Mouse (Mus musculus): Measurements from ENCODE around the gene Tbcb. TPM values are rescaled to one million over a fixed set of nuclear protein-coding genes. Genes with fewer than 3 reads are reported as not detected.
A peak's percentile ranks its signal among the peaks of the same experiment; 100 is the strongest.

Tbcb gene
- polyA plus RNA-seq, 1 experiment: 180 TPM

DNA sequence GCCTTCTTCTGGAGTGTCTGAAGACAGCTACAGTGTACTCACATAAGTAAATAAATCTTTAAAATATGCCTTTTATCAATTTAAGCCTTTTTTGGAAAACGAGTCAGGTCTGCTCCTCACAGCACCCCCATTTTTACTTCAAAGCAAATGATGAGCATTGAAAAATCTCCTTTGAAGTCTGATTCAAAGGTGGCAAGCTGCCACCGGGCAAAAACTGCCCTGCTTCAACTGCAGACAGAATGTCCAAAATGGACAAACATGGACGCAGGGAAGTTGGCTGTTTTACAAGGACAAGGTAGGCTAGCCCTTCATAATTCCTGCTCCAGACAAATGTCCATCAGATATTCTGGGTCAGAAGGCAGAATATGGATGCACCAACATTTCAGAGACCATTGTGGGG, 10.6 kb downstream of the Tbcb start:
- H3ac ChIP-seq (ENCODE audit: control insufficient read depth, insufficient read length, low read depth): no peak overlapping the region

DNA sequence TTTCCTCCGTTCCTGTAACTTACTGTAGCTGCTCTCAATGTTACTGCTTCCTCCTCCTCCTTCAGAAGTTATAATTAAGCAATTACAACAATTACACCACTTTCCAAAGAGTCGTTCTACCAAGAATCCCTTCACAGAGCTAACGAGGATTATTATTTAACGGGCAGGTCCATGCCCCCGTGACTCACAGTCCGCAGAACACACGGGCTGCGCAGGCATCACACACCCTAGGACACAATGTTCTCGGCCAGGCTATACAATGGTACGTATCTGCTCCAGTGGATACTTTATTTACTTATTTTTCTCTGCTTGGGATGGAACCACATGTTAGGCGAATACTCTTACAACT, 12.1 kb downstream of the Tbcb start:
- no peak overlapping the region for H3ac ChIP-seq (ENCODE audit: control insufficient read depth, insufficient read length, low read depth)
- H3K79me2 ChIP-seq (ENCODE audit: control insufficient read depth, insufficient read depth): no peaks in the 10 kb centered on the region
- H3K4me3 ChIP-seq (ENCODE audit: insufficient read depth, poor library complexity, severe bottlenecking): no peak overlapping the region
- H3K79me3 ChIP-seq (ENCODE audit: low read depth): no peaks in the 10 kb centered on the region
- no peaks in the 10 kb centered on the region for H3K27me3 ChIP-seq (ENCODE audit: control insufficient read depth, insufficient read depth, insufficient read length)
- TF ChIP-seq FOSL1 (IDR thresholded peaks at IDR 0.05; ENCODE audit: insufficient read depth, low read length, poor library complexity, severe bottlenecking): no peak
- TF ChIP-seq USF1 (IDR thresholded peaks at IDR 0.05; ENCODE audit: low read depth): no peak
- no peak for TF ChIP-seq CTCF (IDR thresholded peaks at IDR 0.05; ENCODE audit: control insufficient read depth, insufficient read depth, insufficient read length)
- TF ChIP-seq CEBPB (IDR thresholded peaks at IDR 0.05; ENCODE audit: low read depth): no peak
- TF ChIP-seq MYOD1 (IDR thresholded peaks at IDR 0.05; ENCODE audit: control insufficient read depth, insufficient read length, low read depth): no peak
- no peak for TF ChIP-seq MAX (IDR thresholded peaks at IDR 0.05)
- no peak for TF ChIP-seq MYOG (IDR thresholded peaks at IDR 0.05; ENCODE audit: control insufficient read depth, extremely low read depth, insufficient read length)
- H3K36me3 ChIP-seq (ENCODE audit: control insufficient read depth, insufficient read depth): peaks cover 5% of the 10 kb centered on the region

More for the DNA sequence above, 10.6 kb downstream of the Tbcb start:
- no peak overlapping the region for H3K4me3 ChIP-seq (ENCODE audit: insufficient read depth, poor library complexity, severe bottlenecking)
- no peaks in the 10 kb centered on the region for H3K27me3 ChIP-seq (ENCODE audit: control insufficient read depth, insufficient read depth, insufficient read length)
- H3K36me3 ChIP-seq (ENCODE audit: control insufficient read depth, insufficient read depth): peaks cover 7% of the 10 kb centered on the region
- H3K79me3 ChIP-seq (ENCODE audit: low read depth): no peaks in the 10 kb centered on the region
- no peaks in the 10 kb centered on the region for H3K79me2 ChIP-seq (ENCODE audit: control insufficient read depth, insufficient read depth)
- no peak for TF ChIP-seq MYOG (IDR thresholded peaks at IDR 0.05; ENCODE audit: control insufficient read depth, extremely low read depth, insufficient read length)
- TF ChIP-seq FOSL1 (IDR thresholded peaks at IDR 0.05; ENCODE audit: insufficient read depth, low read length, poor library complexity, severe bottlenecking): no peak
- TF ChIP-seq MYOD1 (IDR thresholded peaks at IDR 0.05; ENCODE audit: control insufficient read depth, insufficient read length, low read depth): no peak
- no peak for TF ChIP-seq MAX (IDR thresholded peaks at IDR 0.05)
- TF ChIP-seq CTCF (IDR thresholded peaks at IDR 0.05; ENCODE audit: control insufficient read depth, insufficient read depth, insufficient read length): no peak
- no peak for TF ChIP-seq USF1 (IDR thresholded peaks at IDR 0.05; ENCODE audit: low read depth)

DNA sequence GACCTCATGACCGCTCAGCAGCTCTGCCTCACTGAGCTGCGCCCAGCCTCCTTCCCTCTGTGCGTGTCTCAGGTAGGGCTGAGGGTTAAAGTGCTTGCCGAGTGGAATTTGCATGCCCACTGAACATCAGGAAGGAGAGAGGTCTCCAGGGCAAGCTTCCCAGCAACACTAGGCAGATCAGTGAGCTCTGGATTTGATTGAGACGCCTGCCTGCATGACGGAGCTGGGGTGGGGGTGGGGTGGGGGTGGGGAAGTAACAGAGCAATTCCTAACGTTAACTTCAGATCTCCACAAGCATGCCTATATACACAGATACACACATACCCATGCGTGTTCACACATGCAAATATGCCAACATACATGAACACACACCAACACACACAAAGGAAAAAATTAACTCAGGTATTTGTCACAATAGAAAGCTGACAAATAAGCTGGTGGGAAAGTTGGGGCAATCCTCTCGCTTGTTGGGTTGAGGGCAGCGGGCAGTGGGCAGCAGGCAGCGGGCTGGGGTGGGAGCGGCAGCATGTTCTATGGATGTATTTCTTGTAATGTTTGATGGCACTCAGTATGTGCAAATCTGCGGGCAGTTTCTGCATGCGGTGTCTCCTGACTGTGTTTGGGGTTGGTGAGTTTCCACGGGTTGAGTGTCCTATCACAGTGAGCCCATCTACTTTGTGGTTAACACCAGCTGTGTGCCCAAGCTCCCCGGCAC, 12.6 kb downstream of the Tbcb start:
- Histone ChIP-seq H3K36me3 (ENCODE audit: control insufficient read depth, insufficient read depth) (peaks cover 5% of the 10 kb centered on the region), H3ac (ENCODE audit: control insufficient read depth, insufficient read length, low read depth) (no peak overlapping the region), H3K79me2 (ENCODE audit: control insufficient read depth, insufficient read depth) (no peaks in the 10 kb centered on the region), H3K79me3 (ENCODE audit: low read depth) (no peaks in the 10 kb centered on the region), H3K4me3 (ENCODE audit: insufficient read depth, poor library complexity, severe bottlenecking) (no peak overlapping the region), H3K27me3 (ENCODE audit: control insufficient read depth, insufficient read depth, insufficient read length) (no peaks in the 10 kb centered on the region)
- TF ChIP-seq CTCF (IDR thresholded peaks at IDR 0.05; ENCODE audit: control insufficient read depth, insufficient read depth, insufficient read length): no peak
- TF ChIP-seq FOSL1 (IDR thresholded peaks at IDR 0.05; ENCODE audit: insufficient read depth, low read length, poor library complexity, severe bottlenecking): no peak
- TF ChIP-seq MYOD1 (IDR thresholded peaks at IDR 0.05; ENCODE audit: control insufficient read depth, insufficient read length, low read depth): no peak
- no peak for TF ChIP-seq CEBPB (IDR thresholded peaks at IDR 0.05; ENCODE audit: low read depth)

DNA sequence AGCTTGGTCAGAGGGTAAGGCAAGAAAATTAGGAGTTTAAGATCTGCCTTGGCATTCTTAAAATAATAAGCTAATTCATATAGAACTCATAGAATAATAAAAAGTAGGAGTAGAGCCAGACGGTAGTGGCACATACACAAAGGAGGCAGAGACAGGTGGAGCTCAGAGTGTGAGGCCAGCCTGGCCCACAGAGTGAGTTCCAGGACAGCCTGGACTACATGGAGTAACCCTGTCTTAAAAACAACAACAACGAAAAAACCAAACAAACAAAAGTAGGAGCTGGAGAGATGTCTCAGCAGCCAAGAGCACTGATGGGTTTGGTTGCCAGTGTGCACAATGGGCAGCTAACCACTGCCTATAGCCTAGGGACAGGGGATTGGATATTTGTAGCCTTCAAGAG, 14.8 kb downstream of the Tbcb start:
- no peaks in the 10 kb centered on the region for H3K36me3 ChIP-seq (ENCODE audit: control insufficient read depth, insufficient read depth)
- H3ac ChIP-seq (ENCODE audit: control insufficient read depth, insufficient read length, low read depth): no peak overlapping the region
- TF ChIP-seq MYOD1 (IDR thresholded peaks at IDR 0.05; ENCODE audit: control insufficient read depth, insufficient read length, low read depth): no peak
- TF ChIP-seq MYOG (IDR thresholded peaks at IDR 0.05; ENCODE audit: control insufficient read depth, extremely low read depth, insufficient read length): no peak
- TF ChIP-seq USF1 (IDR thresholded peaks at IDR 0.05; ENCODE audit: low read depth): no peak
- TF ChIP-seq CEBPB (IDR thresholded peaks at IDR 0.05; ENCODE audit: low read depth): no peak
- TF ChIP-seq FOSL1 (IDR thresholded peaks at IDR 0.05; ENCODE audit: insufficient read depth, low read length, poor library complexity, severe bottlenecking): no peak
- TF ChIP-seq MAX (IDR thresholded peaks at IDR 0.05): no peak
- TF ChIP-seq CTCF (IDR thresholded peaks at IDR 0.05; ENCODE audit: control insufficient read depth, insufficient read depth, insufficient read length): no peak
- no peaks in the 10 kb centered on the region for H3K79me2 ChIP-seq (ENCODE audit: control insufficient read depth, insufficient read depth)
- no peaks in the 10 kb centered on the region for H3K79me3 ChIP-seq (ENCODE audit: low read depth)
- H3K27me3 ChIP-seq (ENCODE audit: control insufficient read depth, insufficient read depth, insufficient read length): no peaks in the 10 kb centered on the region
- no peak overlapping the region for H3K4me3 ChIP-seq (ENCODE audit: insufficient read depth, poor library complexity, severe bottlenecking)

DNA sequence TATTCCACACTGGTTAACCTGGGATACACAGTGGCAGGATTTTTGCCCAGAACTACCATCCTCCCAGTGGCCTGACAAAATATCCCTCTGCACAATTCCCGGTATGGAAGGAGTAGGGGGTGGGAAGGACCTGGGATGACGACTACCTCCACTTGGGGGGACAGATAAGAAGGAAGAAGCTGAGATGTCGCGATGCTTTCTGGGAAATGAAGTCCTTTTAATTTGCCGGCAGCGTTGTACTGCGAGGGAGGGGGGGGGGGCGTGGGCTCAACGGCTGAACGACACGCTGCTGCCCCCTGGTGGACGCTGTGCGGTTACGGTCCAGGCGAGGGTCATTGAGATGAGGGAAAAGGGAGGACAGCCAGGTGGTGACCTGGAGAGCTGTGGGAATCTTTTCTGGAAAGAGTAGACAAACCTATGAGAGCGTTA, 15.3 kb downstream of the Tbcb start:
- TF ChIP-seq FOSL1 (IDR thresholded peaks at IDR 0.05; ENCODE audit: insufficient read depth, low read length, poor library complexity, severe bottlenecking): no peak
- TF ChIP-seq CTCF (IDR thresholded peaks at IDR 0.05; ENCODE audit: control insufficient read depth, insufficient read depth, insufficient read length): peak; percentile 93
- no peaks in the 10 kb centered on the region for H3K79me3 ChIP-seq (ENCODE audit: low read depth)
- H3K36me3 ChIP-seq (ENCODE audit: control insufficient read depth, insufficient read depth): no peaks in the 10 kb centered on the region
- no peaks in the 10 kb centered on the region for H3K27me3 ChIP-seq (ENCODE audit: control insufficient read depth, insufficient read depth, insufficient read length)
- no peaks in the 10 kb centered on the region for H3K79me2 ChIP-seq (ENCODE audit: control insufficient read depth, insufficient read depth)
- no peak overlapping the region for H3K4me3 ChIP-seq (ENCODE audit: insufficient read depth, poor library complexity, severe bottlenecking)
- no peak overlapping the region for H3ac ChIP-seq (ENCODE audit: control insufficient read depth, insufficient read length, low read depth)

DNA sequence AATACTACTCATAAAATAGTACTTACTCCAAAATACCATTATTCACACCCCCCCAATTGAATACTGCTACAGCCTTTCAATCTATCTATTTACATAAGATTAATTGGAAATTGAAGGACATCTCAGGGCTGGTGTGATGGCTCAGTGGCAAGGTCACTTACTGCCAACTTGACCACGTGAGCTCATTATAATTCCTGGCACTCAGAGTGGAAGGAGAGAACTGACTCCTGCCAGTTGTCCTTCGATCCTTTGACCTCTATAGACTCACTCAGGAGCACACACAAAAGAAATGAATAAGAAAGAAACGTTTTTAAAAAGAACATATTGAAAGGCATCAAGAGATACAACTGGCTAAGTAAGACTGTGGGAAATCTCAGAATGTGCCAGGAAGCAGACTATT, 16.2 kb downstream of the Tbcb start:
- no peak overlapping the region for H3ac ChIP-seq (ENCODE audit: control insufficient read depth, insufficient read length, low read depth)
- H3K79me3 ChIP-seq (ENCODE audit: low read depth): no peaks in the 10 kb centered on the region
- TF ChIP-seq MYOD1 (IDR thresholded peaks at IDR 0.05; ENCODE audit: control insufficient read depth, insufficient read length, low read depth): no peak
- TF ChIP-seq FOSL1 (IDR thresholded peaks at IDR 0.05; ENCODE audit: insufficient read depth, low read length, poor library complexity, severe bottlenecking): no peak
- no peak for TF ChIP-seq MYOG (IDR thresholded peaks at IDR 0.05; ENCODE audit: control insufficient read depth, extremely low read depth, insufficient read length)
- TF ChIP-seq USF1 (IDR thresholded peaks at IDR 0.05; ENCODE audit: low read depth): no peak
- TF ChIP-seq CEBPB (IDR thresholded peaks at IDR 0.05; ENCODE audit: low read depth): no peak
- TF ChIP-seq CTCF (IDR thresholded peaks at IDR 0.05; ENCODE audit: control insufficient read depth, insufficient read depth, insufficient read length): no peak
- no peak overlapping the region for H3K4me3 ChIP-seq (ENCODE audit: insufficient read depth, poor library complexity, severe bottlenecking)
- H3K79me2 ChIP-seq (ENCODE audit: control insufficient read depth, insufficient read depth): no peaks in the 10 kb centered on the region
- no peaks in the 10 kb centered on the region for H3K27me3 ChIP-seq (ENCODE audit: control insufficient read depth, insufficient read depth, insufficient read length)
- no peaks in the 10 kb centered on the region for H3K36me3 ChIP-seq (ENCODE audit: control insufficient read depth, insufficient read depth)
